8 mouse cellular contexts compared by ENCODE assay signal in genomic region chr3:117438473-117439114, GRCm38 (mm10).
A peak's percentile ranks its signal among the peaks of the same experiment; 100 is the strongest.
DNase-seq lines count a peak whose midpoint lies in the region; ATAC-seq and TF ChIP-seq lines count a peak whose summit lies in the region.

No protein-coding gene starts in this region.

- H3K36me3 ChIP-seq in midbrain, embryonic 15.5 days (replicated peaks), result no peaks in the 10 kb centered on the region
- no peaks in the 10 kb centered on the region for H3K36me3 ChIP-seq in stomach, postnatal 0 days (ENCODE audit: control insufficient read depth, insufficient read depth, low read length)

- no peak for TF ChIP-seq EP300 in stomach, postnatal 0 days (optimal IDR thresholded peaks at IDR 0.05)

- DNase-seq in 3T3-L1 (ENCODE audit: low read depth, low spot score), result peak; percentile 88
- DNase-seq in adrenal gland, postnatal 14 days, result peak; percentile 79
- peak; percentile 80 for DNase-seq in embryo, embryonic 9.5 days (ENCODE audit: extremely low spot score)
- DNase-seq in gastrocnemius, postnatal 4 days (ENCODE audit: low spot score in 2 of 2), result peak; percentile 36 to 62
- DNase-seq in kidney, adult 8-10 months, result peak; percentile 10 to 68
- peak; percentile 87 for DNase-seq in left cerebral cortex, postnatal 4 days
- peak; percentile 68 for DNase-seq in stomach, postnatal 0 days (ENCODE audit: low spot score)

- no peaks in the 10 kb centered on the region for H3K27me3 ChIP-seq in midbrain, embryonic 15.5 days (replicated peaks)
- no peaks in the 10 kb centered on the region for H3K27me3 ChIP-seq in stomach, postnatal 0 days (ENCODE audit: control insufficient read depth, insufficient read depth, low read length)

- no peak overlapping the region for H3K4me3 ChIP-seq in midbrain, embryonic 15.5 days
- H3K4me3 ChIP-seq in stomach, postnatal 0 days (ENCODE audit: low read depth, low read length), result no peak overlapping the region

- no peak overlapping the region for H3K9ac ChIP-seq in midbrain, embryonic 15.5 days
- no peak overlapping the region for H3K9ac ChIP-seq in stomach, postnatal 0 days (ENCODE audit: low read length)

- peak; percentile 93 for ATAC-seq in midbrain, embryonic 15.5 days (replicated peaks)
- no peak for ATAC-seq in stomach, postnatal 0 days (ENCODE audit: low FRiP score, low TSS enrichment)

- intact Hi-C loops in left cerebral cortex, postnatal 4 days (cut with DNase I), result loop anchor here (1.0 to 2.0 kb wide), 3 partner anchors 286 to 534 kb away; no protein-coding TSS in a partner anchor

- H3K4me1 ChIP-seq in midbrain, embryonic 15.5 days, result no peaks in the 10 kb centered on the region
- no peaks in the 10 kb centered on the region for H3K4me1 ChIP-seq in stomach, postnatal 0 days (replicated peaks; ENCODE audit: control insufficient read depth, insufficient read depth)

- peak overlapping the region; percentile 60; the same call in 1 of the 2 replicates for H3K27ac ChIP-seq in midbrain, embryonic 15.5 days
- H3K27ac ChIP-seq in stomach, postnatal 0 days (replicated peaks), result no peak overlapping the region

- no peak overlapping the region for H3K4me2 ChIP-seq in midbrain, embryonic 15.5 days
- no peak overlapping the region for H3K4me2 ChIP-seq in stomach, postnatal 0 days (replicated peaks; ENCODE audit: low read depth)

- peak; percentile 94 for TF ChIP-seq CTCF in stomach, postnatal 0 days (IDR thresholded peaks at IDR 0.05; ENCODE audit: low read depth)

- 13% methylated on average over 11 of the region's 11 CpGs for WGBS in midbrain, embryonic 15.5 days
- WGBS in stomach, postnatal 0 days, result 19% methylated on average over 11 of the region's 11 CpGs

- no peaks in the 10 kb centered on the region for H3K9me3 ChIP-seq in midbrain, embryonic 15.5 days
- H3K9me3 ChIP-seq in stomach, postnatal 0 days (ENCODE audit: control insufficient read depth, low read length), result no peaks in the 10 kb centered on the region
